Comparison of ENCODE assay signal across 8 mouse cellular contexts in the genomic region with DNA sequence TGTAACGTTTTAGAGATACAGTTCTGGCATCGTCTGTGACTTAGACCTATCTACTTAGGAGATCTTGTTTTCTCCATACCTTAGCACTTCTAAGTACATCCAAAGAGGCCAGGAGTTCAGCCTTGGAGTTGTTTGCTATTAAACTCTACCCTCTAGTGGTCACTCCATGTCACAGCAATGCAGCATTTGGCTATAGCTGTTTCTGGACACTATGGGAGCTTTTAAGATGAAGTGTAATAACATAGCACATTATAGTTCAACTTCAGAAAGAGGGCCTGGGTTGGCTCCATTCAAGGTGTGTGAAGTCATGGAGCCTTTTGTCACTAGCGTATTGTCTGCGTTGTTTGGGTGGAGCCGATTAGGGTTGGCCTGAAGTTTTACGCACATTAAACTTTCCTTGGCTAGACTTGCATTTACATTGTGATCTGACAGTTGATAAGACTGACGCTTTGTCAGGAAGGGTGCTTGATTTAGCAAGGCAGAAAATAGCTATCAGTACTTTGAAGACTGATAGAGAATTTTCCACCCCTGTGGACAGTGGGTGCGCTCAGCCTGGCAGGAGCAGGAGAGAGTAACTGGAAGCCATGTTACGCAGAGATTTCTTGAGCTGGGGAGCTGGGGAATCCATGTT.
A peak's percentile ranks its signal among the peaks of the same experiment; 100 is the strongest.
DNase-seq lines count a peak whose midpoint lies in the region; ATAC-seq and TF ChIP-seq lines count a peak whose summit lies in the region.

No protein-coding gene starts in this region.

- no peak overlapping the region for H3K9ac ChIP-seq in kidney, embryonic 14.5 days (ENCODE audit: low read depth, low read length)
- H3K9ac ChIP-seq in CH12.LX (ENCODE audit: insufficient read depth, low read depth), result no peak overlapping the region

- H3K4me3 ChIP-seq in kidney, adult 2 months (ENCODE audit: insufficient read depth, low read depth, low read length), result no peak overlapping the region
- H3K4me3 ChIP-seq in kidney, embryonic 14.5 days (ENCODE audit: low read length), result no peak overlapping the region
- H3K4me3 ChIP-seq in CH12.LX (replicated peaks in 1 of 3; ENCODE audit: low read depth in 2 of 3, low read length in 2 of 3, poor library complexity in 1 of 3), result no peak overlapping the region

- H3K27ac ChIP-seq in kidney, adult 2 months (ENCODE audit: insufficient read depth, low read depth, low read length), result no peak overlapping the region
- no peak overlapping the region for H3K27ac ChIP-seq in kidney, embryonic 14.5 days (ENCODE audit: low read depth, low read length)
- no peak overlapping the region for H3K27ac ChIP-seq in CH12.LX (ENCODE audit: insufficient read depth, low read depth)

- dilution Hi-C loops in CH12.LX (cut with MboI; ENCODE audit: extremely low pct_ligation_motif_present, extremely low pct_unique_long_range_greater_than_20kb, low sequenced_read_pairs), result no loop called here

- H3K9me3 ChIP-seq in kidney, embryonic 14.5 days (ENCODE audit: control insufficient read depth, low read length), result no peaks in the 10 kb centered on the region
- H3K9me3 ChIP-seq in CH12.LX (replicated peaks; ENCODE audit: low read length), result no peaks in the 10 kb centered on the region

- H3K4me2 ChIP-seq in kidney, embryonic 14.5 days (replicated peaks; ENCODE audit: low read depth, low read length), result no peak overlapping the region
- H3K4me2 ChIP-seq in CH12.LX (ENCODE audit: insufficient read depth, low read depth, poor library complexity, severe bottlenecking), result no peak overlapping the region

- TF ChIP-seq RAD21 in CH12.LX (IDR thresholded peaks at IDR 0.05; ENCODE audit: low read depth, low read length), result peak; percentile 96

- no peaks in the 10 kb centered on the region for H3K36me3 ChIP-seq in kidney, adult 2 months (ENCODE audit: control insufficient read depth, insufficient read depth, low read length)
- H3K36me3 ChIP-seq in kidney, embryonic 14.5 days (ENCODE audit: control insufficient read depth, insufficient read depth, low read length), result no peaks in the 10 kb centered on the region
- peaks cover 11 to 61% of the 10 kb centered on the region in 2 experiments for H3K36me3 ChIP-seq in CH12.LX (replicated peaks in 1 of 2; ENCODE audit: control insufficient read depth in 1 of 2, insufficient read depth in 1 of 2, low read length in 1 of 2)

- WGBS in kidney, adult 2 months, result 52% methylated on average over 9 of the region's 9 CpGs
- WGBS in kidney, embryonic 14.5 days, result 52% methylated on average over 9 of the region's 9 CpGs

- peak; percentile 32; the same call in 1 of the 2 replicates for TF ChIP-seq CTCF in kidney, adult 2 months (conservative IDR thresholded peaks at IDR 0.05; ENCODE audit: insufficient read depth, insufficient read length, low read depth, low read length)
- peak; percentile 92 to 97 for TF ChIP-seq CTCF in CH12.LX (conservative IDR thresholded peaks at IDR 0.05 in 1 of 2, IDR thresholded peaks at IDR 0.05 in 1 of 2; ENCODE audit: low read depth in 2 of 2, low read length in 2 of 2)

- peaks cover 37% of the 10 kb centered on the region for H3K79me2 ChIP-seq in CH12.LX (replicated peaks; ENCODE audit: control insufficient read depth, extremely low read depth, insufficient read depth, poor library complexity, severe bottlenecking)

- no peak for TF ChIP-seq EP300 in CH12.LX (IDR thresholded peaks at IDR 0.05; ENCODE audit: low read length)

- H3K4me1 ChIP-seq in kidney, adult 2 months (ENCODE audit: control insufficient read depth, insufficient read depth, low read length), result peaks cover 9% of the 10 kb centered on the region; the same call in 1 of the 2 replicates
- H3K4me1 ChIP-seq in kidney, embryonic 14.5 days (ENCODE audit: control insufficient read depth, insufficient read depth, low read length), result peaks cover 21% of the 10 kb centered on the region
- H3K4me1 ChIP-seq in CH12.LX (ENCODE audit: control insufficient read depth in 1 of 2, insufficient read depth in 2 of 2), result peaks cover 10 to 62% of the 10 kb centered on the region in 2 experiments

- peak; percentile 68 for DNase-seq in kidney, adult 2 months
- peak; percentile 70 for DNase-seq in CH12.LX (ENCODE audit: extremely low read depth)
- peak; percentile 67 for DNase-seq in embryo, embryonic 9.5 days (ENCODE audit: extremely low spot score)
- DNase-seq in kidney, postnatal 4 days, result peak; percentile 67 to 74
- DNase-seq in naive thymus-derived CD4-positive, alpha-beta T cell, adult 2 months (ENCODE audit: low read depth), result peak; percentile 64

- TF ChIP-seq POLR2A in kidney, adult 2 months (IDR thresholded peaks at IDR 0.05; ENCODE audit: low read depth, low read length), result no peak
- no peak for TF ChIP-seq POLR2A in CH12.LX (IDR thresholded peaks at IDR 0.05; ENCODE audit: low read depth, low read length)

- in situ Hi-C loops in CH12.LX (cut with MboI; ENCODE audit: low pct_ligation_motif_present, low pct_unique_long_range_greater_than_20kb, low sequenced_read_pairs), result no loop called here

- H3K27me3 ChIP-seq in kidney, adult 2 months (replicated peaks; ENCODE audit: control insufficient read depth, insufficient read depth, low read length), result no peaks in the 10 kb centered on the region
- H3K27me3 ChIP-seq in kidney, embryonic 14.5 days (ENCODE audit: control insufficient read depth, insufficient read depth, low read length), result no peaks in the 10 kb centered on the region
- H3K27me3 ChIP-seq in CH12.LX (replicated peaks), result no peaks in the 10 kb centered on the region

- ATAC-seq in kidney, embryonic 14.5 days (ENCODE audit: low FRiP score, low TSS enrichment), result no peak; the same call in 1 of the 2 replicates
- ATAC-seq in activated CD4-positive, CD25-positive, alpha-beta regulatory T cell, adult 4 months, result peak; percentile 60
- ATAC-seq in erythroblast, adult 5-6 weeks (replicated peaks; ENCODE audit: low FRiP score, poor library complexity, severe bottlenecking), result no peak

TF ChIP-seq in CH12.LX, 34 proteins besides CTCF, POLR2A, EP300 and RAD21:
- TF ChIP-seq IRF4 (IDR thresholded peaks at IDR 0.05; ENCODE audit: low read depth, low read length) (peak; percentile 35; the same call in 1 of the 2 replicates), ZC3H11A (IDR thresholded peaks at IDR 0.05; ENCODE audit: low read depth, low read length) (peak; percentile 89), NELFE (IDR thresholded peaks at IDR 0.05; ENCODE audit: low read depth, low read length) (no peak), PAX5 (IDR thresholded peaks at IDR 0.05; ENCODE audit: low read length) (no peak), BHLHE40 (IDR thresholded peaks at IDR 0.05; ENCODE audit: low read depth, low read length) (no peak), SMC3 (IDR thresholded peaks at IDR 0.05; ENCODE audit: low read depth, low read length) (peak; percentile 94)
